Mouse (Mus musculus) cerebellum, postnatal 4 days (tissue): ENCODE measurements at regions not wholly inside any gene's neighbourhood (a gene's known extent, or its start where the extent isn't known, plus 50 kb on each side); places are given as distances from the start of the nearest gene placed in this dataset.

Source experiments
- DNase-seq, 2 experiments: peaks; one replicate each; pipeline ENCODE4 v3.0.0; 2022; ENCODE audit warnings: low spot score in 2 of 2, mixed read lengths in 1 of 2

- no peak for DNase-seq
Measured at GRCm38 (mm10) chr12:97326582-97326981, 932.7 kb downstream of the Galc start.

- DNase-seq = no peak
Measured at GRCm38 (mm10) chr12:97312282-97313040, 946.8 kb downstream of the Galc start.

- DNase-seq = no peak
Measured at GRCm38 (mm10) chr12:97278792-97279191, 980.5 kb downstream of the Galc start.

- DNase-seq = no peak
Measured at GRCm38 (mm10) chr12:97278331-97278730, 980.9 kb downstream of the Galc start.
